Mouse (Mus musculus) heart, postnatal 0 days (tissue): Measurements from ENCODE around the gene Ngrn. TPM values are rescaled to one million over a fixed set of nuclear protein-coding genes. Genes with fewer than 3 reads are reported as not detected.

Source experiments
- ATAC-seq: fragments of 200-750 bp; cut with Nextera tagmentation; 2 replicates; pipeline ENCODE4 v1.8.0; 2017; ENCODE audit warnings: low read depth, moderate number of reproducible peaks, moderate library complexity; ENCODE audit not compliant: insufficient read depth
- DNase-seq: peaks from one replicate; pipeline ENCODE4 v3.0.0-alpha.2; 2016; ENCODE audit warnings: low spot score
- H3K27ac ChIP-seq: fragments of 300-500 bp; sonication (generic); 2 replicates; pipeline ENCODE4 v1.5.1; 2014; ENCODE audit warnings: low read depth, mild to moderate bottlenecking
- H3K27me3 ChIP-seq: fragments of 300-500 bp; sonication (generic); 2 replicates; pipeline ENCODE4 v1.6.1; 2014; ENCODE audit warnings: low read length, mixed read lengths; ENCODE audit not compliant: control insufficient read depth, insufficient read depth
- H3K36me3 ChIP-seq: fragments of 300-500 bp; sonication (generic); replicated peaks from 2 replicates; pipeline ENCODE4 v1.6.1; 2014; ENCODE audit warnings: low read length, mixed read lengths; ENCODE audit not compliant: control insufficient read depth, insufficient read depth
- H3K4me1 ChIP-seq: fragments of 300-500 bp; sonication (generic); 2 replicates; pipeline ENCODE4 v1.6.1; 2014; ENCODE audit warnings: antibody characterized with exemption; ENCODE audit not compliant: control insufficient read depth, insufficient read depth
- H3K4me2 ChIP-seq: fragments of 300-500 bp; sonication (generic); 2 replicates; pipeline ENCODE4 v1.6.1; 2014; ENCODE audit warnings: low read depth, mild to moderate bottlenecking, low read length, moderate library complexity
- H3K4me3 ChIP-seq: fragments of 300-500 bp; sonication (generic); 2 replicates; pipeline ENCODE4 v1.5.1; 2014; ENCODE audit warnings: low read depth, low read length
- H3K9ac ChIP-seq: fragments of 300-500 bp; sonication (generic); replicated peaks from 2 replicates; pipeline ENCODE4 v1.6.1; 2014; ENCODE audit warnings: low read depth, low read length, mixed read lengths
- H3K9me3 ChIP-seq: fragments of 300-500 bp; sonication (generic); replicated peaks from 2 replicates; pipeline ENCODE4 v1.6.1; 2016; ENCODE audit warnings: low read length; ENCODE audit not compliant: control insufficient read depth
- CTCF ChIP-seq: IDR thresholded peaks from 2 replicates; pipeline ENCODE4 v1.5.1; 2016; ENCODE audit warnings: antibody characterized with exemption, control low read depth, low read depth
- EP300 ChIP-seq: IDR thresholded peaks from 2 replicates; pipeline ENCODE4 v1.6.1; 2016; ENCODE audit warnings: antibody characterized with exemption, low read depth
- WGBS: fragments of 180-500 bp; shearing (Covaris S2); extraction: QIAGEN DNeasy Blood & Tissue Kit; methylation state at CpG from one replicate; pipeline ENCODE4 v1.1.7; 2014; 5-methylcytosine and 5-hydroxymethylcytosine counted together
- polyA plus RNA-seq: library from polyadenylated mRNA; unstranded; fragments of >200 nt; fragmentation: Nextera tagmentation; extraction: Ambion mirVana; gene quantifications from 2 replicates; pipeline ENCODE4 v1.2.1, GENCODE M21; 2015
- total RNA-seq: library from RNA; depleted of rRNA; stranded (reverse); fragments of >200 nt; gene quantifications from 2 replicates; pipeline ENCODE4 v1.2.3, GENCODE M21; 2014; ENCODE audit warnings: low replicate concordance

The Ngrn gene
- total and polyA plus RNA-seq, 2 experiments from 2014 or later: 14.0 to 35.8 TPM

GRCm38 (mm10) chr7:80232489-80233029 is 28.5 kb upstream of the Ngrn start, which contains the start of the genes Cib1 and Gdpgp1:
Gene Cib1, minus strand, starts transcription at chr7:80232813.
Gene Gdpgp1, plus strand, starts transcription at chr7:80232865.
- peak within 1 kb of the TSS; percentile 69 for H3K4me3 ChIP-seq
- peak within 1 kb of the TSS; percentile 85 for H3K4me2 ChIP-seq
- H3K36me3 ChIP-seq: peaks cover 10% of the 10 kb centered on the region; the same call in 1 of the 2 replicates
- H3K4me1 ChIP-seq: peaks cover 13% of the 10 kb centered on the region; the same call in 1 of the 2 replicates
- peak within 1 kb of the TSS; percentile 64 for H3K27ac ChIP-seq
- ATAC-seq (peak; percentile 100), DNase-seq (peak; percentile 95)
- WGBS: 0% methylated on average over 56 of the region's 56 CpGs
- peak within 1 kb of the TSS; percentile 75 for H3K9ac ChIP-seq
- H3K27me3 ChIP-seq: no peaks in the 10 kb centered on the region
- no peaks in the 10 kb centered on the region for H3K9me3 ChIP-seq
- no peak for TF ChIP-seq CTCF
- no peak for TF ChIP-seq EP300

- TF ChIP-seq EP300 (no peak), CTCF (no peak)
- no peak for ATAC-seq
- Histone ChIP-seq H3K4me3 (no peak overlapping the region), H3K27ac (no peak overlapping the region), H3K9ac (no peak overlapping the region; the same call in 1 of the 2 replicates), H3K27me3 (no peaks in the 10 kb centered on the region), H3K4me1 (peaks cover 13% of the 10 kb centered on the region; the same call in 1 of the 2 replicates), H3K9me3 (no peaks in the 10 kb centered on the region), H3K4me2 (peak overlapping the region; percentile 22; the same call in 1 of the 2 replicates), H3K36me3 (peaks cover 15% of the 10 kb centered on the region)
- no peak for DNase-seq
- 67% methylated on average over 9 of the region's 9 CpGs for WGBS
These were observed 27.2 kb upstream of the Ngrn start for GRCm38 (mm10) chr7:80233799-80234198.

GRCm38 (mm10) chr7:80238542-80238941 is 22.5 kb upstream of the Ngrn start:
- Histone ChIP-seq H3K27ac (no peak overlapping the region), H3K4me2 (no peak overlapping the region)
- WGBS: 86% methylated on average over 10 of the region's 10 CpGs

GRCm38 (mm10) chr7:80241661-80242060 is 19.4 kb upstream of the Ngrn start:
- TF ChIP-seq CTCF (no peak), EP300 (no peak)
- no peak overlapping the region for H3K4me2 ChIP-seq
- no peak for DNase-seq
- WGBS: 79% methylated on average over 4 of the region's 4 CpGs
- 0 out of 2 replicates have a peak, but pooled peaks cover 3% of the 10 kb centered on the region for H3K4me1 ChIP-seq
- no peak for ATAC-seq
- no peak overlapping the region for H3K9ac ChIP-seq
- H3K27ac ChIP-seq: no peak overlapping the region
- H3K36me3 ChIP-seq: peaks cover 22% of the 10 kb centered on the region
- H3K9me3 ChIP-seq: no peaks in the 10 kb centered on the region
- no peaks in the 10 kb centered on the region for H3K27me3 ChIP-seq
- no peak overlapping the region for H3K4me3 ChIP-seq

More at GRCm38 (mm10) chr7:80238542-80238941, 22.5 kb upstream of the Ngrn start:
- Histone ChIP-seq H3K4me1 (peaks cover 7% of the 10 kb centered on the region; the same call in 1 of the 2 replicates), H3K27me3 (no peaks in the 10 kb centered on the region), H3K9ac (no peak overlapping the region), H3K36me3 (peaks cover 22% of the 10 kb centered on the region), H3K9me3 (no peaks in the 10 kb centered on the region), H3K4me3 (no peak overlapping the region)
- no peak for DNase-seq
- TF ChIP-seq EP300 (no peak), CTCF (no peak)
- ATAC-seq: no peak

GRCm38 (mm10) chr7:80244851-80245250 is 16.2 kb upstream of the Ngrn start:
- TF ChIP-seq EP300 (no peak), CTCF (no peak)
- DNase-seq (no peak), ATAC-seq (no peak)

More at GRCm38 (mm10) chr7:80244851-80245250, 16.2 kb upstream of the Ngrn start:
- H3K9ac ChIP-seq: no peak overlapping the region
- no peaks in the 10 kb centered on the region for H3K36me3 ChIP-seq
- H3K27ac ChIP-seq: no peak overlapping the region
- no peaks in the 10 kb centered on the region for H3K9me3 ChIP-seq
- no peaks in the 10 kb centered on the region for H3K27me3 ChIP-seq
- WGBS: 87% methylated on average over 4 of the region's 4 CpGs
- 0 out of 2 replicates have a peak, but pooled peaks cover 3% of the 10 kb centered on the region for H3K4me1 ChIP-seq
- no peak overlapping the region for H3K4me3 ChIP-seq
- no peak overlapping the region for H3K4me2 ChIP-seq
